Mouse (Mus musculus) Patski (cell line): ENCODE results near the gene Clpsl2. TPM values are rescaled to one million over a fixed set of nuclear protein-coding genes. Genes with fewer than 3 reads are reported as not detected.

Source experiments
- ATAC-seq: fragments of 100-300 bp; one replicate; pipeline ENCODE4 v1.8.0; 2021
- CTCF ChIA-PET: fragments of 350-600 bp; sonication (Branson Sonifier 250); formaldehyde crosslinking; loops from one replicate; lab custom pipeline; 2022; ENCODE audit warnings: inconsistent platforms; lab: Charles Lee
- POLR2A ChIA-PET: fragments of 350-600 bp; sonication (Branson Sonifier 250); formaldehyde crosslinking; loops from one replicate; lab custom pipeline; 2022; ENCODE audit warnings: antibody characterized with exemption, inconsistent platforms; lab: Charles Lee
- DNase-seq: peaks from one replicate; pipeline ENCODE4 v3.0.0-alpha.2; 2011; ENCODE audit warnings: low read depth, low spot score
- H3K27me3 ChIP-seq: fragments of 371-371 bp; one replicate; pipeline ENCODE4 v1.5.1; 2021
- CTCF ChIP-seq: fragments of 100-300 bp; IDR thresholded peaks from one replicate; pipeline ENCODE4 v1.5.1; 2021
- in situ Hi-C: fragments of 300-500 bp; cut with MboI; formaldehyde crosslinking; loops from 3 replicates; pipeline ENCODE4 v1.11.1; 2018; ENCODE audit warnings: low pct_unique_long_range_greater_than_20kb, mixed read lengths
- polyA plus RNA-seq: library from polyadenylated mRNA; unstranded; gene quantifications from one replicate; pipeline ENCODE4 v1.2.3, GENCODE M21; 2021

Gene Clpsl2
- polyA plus RNA-seq, 1 experiment from 2014 or later = not detected

GRCm38 (mm10) chr17:28581056-28581455, 31.8 kb downstream of the Clpsl2 start:
- ChIA-PET POLR2A (no interaction called here), CTCF (no interaction called here)
- H3K27me3 ChIP-seq = peaks cover 1% of the 10 kb centered on the region
- no peak for ATAC-seq
- DNase-seq = no peak
- TF ChIP-seq CTCF = no peak
- in situ Hi-C loops = no loop called here

GRCm38 (mm10) chr17:28586509-28586908, 37.3 kb downstream of the Clpsl2 start:
- DNase-seq (no peak), ATAC-seq (no peak)
- ChIA-PET CTCF (interaction anchor here (0.9 kb wide), 1 partner anchor 16 kb away, joined by 3 read pairs; no protein-coding TSS in a partner anchor), POLR2A (no interaction called here)
- H3K27me3 ChIP-seq = no peaks in the 10 kb centered on the region
- in situ Hi-C loops = no loop called here
- no peak for TF ChIP-seq CTCF

DNA sequence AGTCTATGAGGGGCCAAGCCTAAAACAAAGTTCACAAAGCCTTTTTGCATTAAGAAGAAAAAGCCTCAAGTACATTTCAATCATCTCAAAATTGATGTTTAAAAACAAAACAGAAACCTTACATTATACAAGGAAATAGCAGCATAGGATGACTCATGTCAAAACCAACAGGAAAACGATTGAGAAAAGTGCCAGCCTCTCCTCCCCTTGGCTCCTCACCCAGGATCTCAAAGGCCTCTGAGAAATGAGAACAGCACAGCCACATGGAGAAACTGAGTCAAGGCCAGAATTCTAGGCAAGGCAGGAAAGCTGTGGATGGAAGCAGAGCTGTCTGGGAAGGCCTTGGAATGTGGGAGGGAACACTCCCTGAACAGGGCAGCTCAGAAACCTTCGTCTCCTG, 39.4 kb downstream of the Clpsl2 start:
- H3K27me3 ChIP-seq = no peaks in the 10 kb centered on the region
- CTCF ChIA-PET = no interaction called here

GRCm38 (mm10) chr17:28590596-28590995, 41.4 kb downstream of the Clpsl2 start:
- in situ Hi-C loops = no loop called here
- CTCF ChIA-PET = no interaction called here
- H3K27me3 ChIP-seq = no peaks in the 10 kb centered on the region
- no peak for TF ChIP-seq CTCF
- POLR2A ChIA-PET = no interaction called here
- no peak for DNase-seq
- no peak for ATAC-seq

More for the DNA sequence above, 39.4 kb downstream of the Clpsl2 start:
- no peak for ATAC-seq
- in situ Hi-C loops = no loop called here
- no peak for DNase-seq
- TF ChIP-seq CTCF = no peak
- POLR2A ChIA-PET = no interaction called here

GRCm38 (mm10) chr17:28591476-28591875, 42.3 kb downstream of the Clpsl2 start:
- ATAC-seq (no peak), DNase-seq (no peak)
- TF ChIP-seq CTCF = no peak
- ChIA-PET CTCF (interaction anchor here (1.1 to 2.4 kb wide), 2 partner anchors 26 to 58 kb away, joined by 3 to 12 read pairs; no protein-coding TSS in a partner anchor), POLR2A (no interaction called here)
- H3K27me3 ChIP-seq = no peaks in the 10 kb centered on the region
- in situ Hi-C loops = no loop called here

GRCm38 (mm10) chr17:28592998-28593397, 43.8 kb downstream of the Clpsl2 start:
- ChIA-PET POLR2A (interaction anchor here (0.8 kb wide), 1 partner anchor 55 kb away, joined by 3 read pairs; no protein-coding TSS in a partner anchor), CTCF (interaction anchor here (0.9 to 2.9 kb wide), 7 partner anchors 9 to 45 kb away, joined by 3 to 14 read pairs (median 5); no protein-coding TSS in a partner anchor)
- DNase-seq = peak; percentile 19
- peak; percentile 98 for TF ChIP-seq CTCF
- no peak for ATAC-seq
- no peaks in the 10 kb centered on the region for H3K27me3 ChIP-seq
- in situ Hi-C loops = no loop called here

GRCm38 (mm10) chr17:28593965-28594364, 44.8 kb downstream of the Clpsl2 start:
- ChIA-PET POLR2A (interaction anchor here (0.6 to 0.8 kb wide), 2 partner anchors 54 to 67 kb away, joined by 3 read pairs; no protein-coding TSS in a partner anchor), CTCF (interaction anchor here (0.9 to 2.9 kb wide), 5 partner anchors 8 to 24 kb away, joined by 3 to 14 read pairs (median 7); no protein-coding TSS in a partner anchor)
- DNase-seq (no peak), ATAC-seq (no peak)
- H3K27me3 ChIP-seq = no peaks in the 10 kb centered on the region
- in situ Hi-C loops = no loop called here
- TF ChIP-seq CTCF = no peak

DNA sequence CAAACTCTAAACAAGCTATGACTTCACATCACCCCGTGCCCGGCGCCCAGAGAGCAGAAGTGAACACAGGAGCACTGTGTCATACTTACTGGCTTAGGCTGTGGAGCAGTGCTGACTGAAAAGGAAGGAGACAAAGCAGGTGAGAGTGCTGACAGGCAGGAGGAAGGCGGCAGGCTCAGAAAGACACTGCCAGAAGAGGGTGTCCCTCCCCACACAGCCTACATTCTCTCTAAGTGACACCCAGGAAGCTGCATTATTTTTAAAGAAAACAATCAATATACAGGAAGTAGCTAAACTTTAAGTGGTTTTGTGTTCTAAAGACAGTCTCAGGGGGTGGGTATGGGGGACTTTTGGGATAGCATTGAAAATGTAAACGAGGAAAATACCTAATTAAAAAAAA, 51.6 kb downstream of the Clpsl2 start:
- DNase-seq = no peak
- POLR2A ChIA-PET = no interaction called here
- TF ChIP-seq CTCF = no peak
- no peaks in the 10 kb centered on the region for H3K27me3 ChIP-seq
- CTCF ChIA-PET = interaction anchor here (1.9 kb wide), 1 partner anchor 8 kb away, joined by 7 read pairs; no protein-coding TSS in a partner anchor
- in situ Hi-C loops = no loop called here
- ATAC-seq = no peak

- in situ Hi-C loops = no loop called here
- DNase-seq = no peak
These were observed 52.5 kb downstream of the Clpsl2 start for GRCm38 (mm10) chr17:28601557-28602250.

More at GRCm38 (mm10) chr17:28601557-28602250, 52.5 kb downstream of the Clpsl2 start:
- ChIA-PET CTCF (interaction anchor here (1.9 kb wide), 1 partner anchor 9 kb away, joined by 7 read pairs; no protein-coding TSS in a partner anchor), POLR2A (no interaction called here)
- ATAC-seq = no peak
- no peak for TF ChIP-seq CTCF
- H3K27me3 ChIP-seq = no peaks in the 10 kb centered on the region

Other genes starting within 250 kb of the Clpsl2 start
- 44.9 TPM for gene Fance, start 235.9 kb upstream of the Clpsl2 start, polyA plus RNA-seq
- gene Rpl10a, start 220.9 kb upstream of the Clpsl2 start, polyA plus RNA-seq = 554 TPM
- 45.2 TPM for gene Tead3, start 198.6 kb upstream of the Clpsl2 start, polyA plus RNA-seq
- not detected for gene Tulp1, start 184.2 kb upstream of the Clpsl2 start, polyA plus RNA-seq
- 9.2 TPM for gene Fkbp5, start 31.9 kb upstream of the Clpsl2 start, polyA plus RNA-seq
- gene Armc12, start 18.6 kb upstream of the Clpsl2 start, polyA plus RNA-seq = not detected
- gene Clps, start 11.4 kb downstream of the Clpsl2 start, polyA plus RNA-seq = not detected
- gene Lhfpl5, start 26.2 kb downstream of the Clpsl2 start, polyA plus RNA-seq = 0.09 TPM
- gene Srpk1, start 73.3 kb downstream of the Clpsl2 start, polyA plus RNA-seq = 103 TPM
- gene Slc26a8, start 140.8 kb downstream of the Clpsl2 start, polyA plus RNA-seq = 0.73 TPM
- gene Mapk14, start 141.9 kb downstream of the Clpsl2 start, polyA plus RNA-seq = 77.9 TPM
- 30.9 TPM for gene AC170998.1, start 176.7 kb downstream of the Clpsl2 start, polyA plus RNA-seq
- 0.23 TPM for gene Mapk13, start 219.9 kb downstream of the Clpsl2 start, polyA plus RNA-seq